8 mouse cellular contexts compared by ENCODE assay signal in genomic region chr14:77484951-77485447, GRCm38 (mm10).
DNase-seq lines count a peak whose midpoint lies in the region; ATAC-seq and TF ChIP-seq lines count a peak whose summit lies in the region.

No protein-coding gene starts in this region.

- H3K4me3 ChIP-seq in hindbrain, postnatal 0 days (ENCODE audit: low read length) = no peak overlapping the region
- H3K4me3 ChIP-seq in hindbrain, embryonic 13.5 days = no peak overlapping the region
- peak overlapping the region; percentile 40 for H3K4me3 ChIP-seq in gastrocnemius, adult 2 months
- H3K4me3 ChIP-seq in intestine, embryonic 16.5 days (ENCODE audit: low read length) = no peak overlapping the region

- H3K9me3 ChIP-seq in hindbrain, postnatal 0 days (ENCODE audit: low read length) = no peaks in the 10 kb centered on the region
- no peaks in the 10 kb centered on the region for H3K9me3 ChIP-seq in hindbrain, embryonic 13.5 days
- H3K9me3 ChIP-seq in intestine, embryonic 16.5 days (ENCODE audit: control insufficient read depth, low read length) = no peaks in the 10 kb centered on the region

- DNase-seq in hindbrain, postnatal 0 days (ENCODE audit: low spot score) = peak; percentile 84
- peak; percentile 80 for DNase-seq in adrenal gland, postnatal 10 days
- peak; percentile 92 for DNase-seq in gastrocnemius, adult 2 months
- peak; percentile 70 for DNase-seq in kidney, postnatal 10 days
- DNase-seq in lung, postnatal 10 days = peak; percentile 84
- no peak for DNase-seq in spleen, postnatal 14 days (ENCODE audit: low spot score in 2 of 2)

- TF ChIP-seq CTCF in hindbrain, postnatal 0 days (IDR thresholded peaks at IDR 0.05; ENCODE audit: low read depth) = no peak
- peak; percentile 41 for TF ChIP-seq CTCF in gastrocnemius, adult 2 months (IDR thresholded peaks at IDR 0.05)

- WGBS in hindbrain, postnatal 0 days = 54% methylated on average over 8 of the region's 8 CpGs
- WGBS in hindbrain, embryonic 13.5 days = 83% methylated on average over 8 of the region's 8 CpGs
- 75% methylated on average over 8 of the region's 8 CpGs for WGBS in intestine, embryonic 16.5 days

- ATAC-seq in hindbrain, postnatal 0 days = peak; percentile 89
- no peak for ATAC-seq in hindbrain, embryonic 13.5 days (ENCODE audit: low FRiP score)
- ATAC-seq in intestine, embryonic 16.5 days = no peak

- no peak overlapping the region for H3K4me2 ChIP-seq in hindbrain, postnatal 0 days (ENCODE audit: low read depth, low read length)
- H3K4me2 ChIP-seq in hindbrain, embryonic 13.5 days = no peak overlapping the region
- H3K4me2 ChIP-seq in intestine, embryonic 16.5 days (ENCODE audit: low read depth, low read length) = no peak overlapping the region

- no peak overlapping the region for H3K9ac ChIP-seq in hindbrain, postnatal 0 days (replicated peaks; ENCODE audit: low read length)
- H3K9ac ChIP-seq in hindbrain, embryonic 13.5 days = no peak overlapping the region
- H3K9ac ChIP-seq in intestine, embryonic 16.5 days (ENCODE audit: low read depth, low read length) = no peak overlapping the region

- no peaks in the 10 kb centered on the region for H3K4me1 ChIP-seq in hindbrain, postnatal 0 days (ENCODE audit: insufficient read depth, low read length)
- peaks cover 18% of the 10 kb centered on the region for H3K4me1 ChIP-seq in hindbrain, embryonic 13.5 days (replicated peaks)
- no peaks in the 10 kb centered on the region for H3K4me1 ChIP-seq in intestine, embryonic 16.5 days (ENCODE audit: control insufficient read depth, insufficient read depth, low read length)

- intact Hi-C loops in gastrocnemius, adult 2 months (cut with DNase I) = loop anchor here (5.0 kb wide), 1 partner anchor 333 kb away; no protein-coding TSS in a partner anchor

- H3K27ac ChIP-seq in hindbrain, postnatal 0 days = no peak overlapping the region
- H3K27ac ChIP-seq in hindbrain, embryonic 13.5 days = no peak overlapping the region; the same call in 1 of the 2 replicates
- peak overlapping the region; percentile 81 for H3K27ac ChIP-seq in gastrocnemius, adult 2 months
- H3K27ac ChIP-seq in intestine, embryonic 16.5 days (ENCODE audit: low read length) = no peak overlapping the region

- H3K36me3 ChIP-seq in hindbrain, postnatal 0 days (ENCODE audit: insufficient read depth, low read length) = no peaks in the 10 kb centered on the region
- peaks cover 7% of the 10 kb centered on the region for H3K36me3 ChIP-seq in hindbrain, embryonic 13.5 days
- no peaks in the 10 kb centered on the region for H3K36me3 ChIP-seq in intestine, embryonic 16.5 days (ENCODE audit: control insufficient read depth, insufficient read depth, low read length)

- H3K27me3 ChIP-seq in hindbrain, postnatal 0 days (ENCODE audit: insufficient read depth, low read length) = no peaks in the 10 kb centered on the region
- H3K27me3 ChIP-seq in hindbrain, embryonic 13.5 days = no peaks in the 10 kb centered on the region
- H3K27me3 ChIP-seq in intestine, embryonic 16.5 days (replicated peaks; ENCODE audit: control insufficient read depth, insufficient read depth, low read length) = no peaks in the 10 kb centered on the region

Comparison
In these comparisons a context has a peak if more than half of its experiments do, and no peak if none do; other contexts are left out.
1. DNase-seq: peak in hindbrain, postnatal 0 days (single experiment), adrenal gland, postnatal 10 days (single experiment), gastrocnemius, adult 2 months (single experiment), kidney, postnatal 10 days (single experiment) and lung, postnatal 10 days (single experiment); none in spleen, postnatal 14 days (0 of 2).